Mouse (Mus musculus): ENCODE measurements around the gene Nck2. TPM values are rescaled to one million over a fixed set of nuclear protein-coding genes. Genes with fewer than 3 reads are reported as not detected.

The Nck2 gene
- total and polyA plus RNA-seq, 2 experiments from 2014 or later = 30.2 to 54.9 TPM

DNA sequence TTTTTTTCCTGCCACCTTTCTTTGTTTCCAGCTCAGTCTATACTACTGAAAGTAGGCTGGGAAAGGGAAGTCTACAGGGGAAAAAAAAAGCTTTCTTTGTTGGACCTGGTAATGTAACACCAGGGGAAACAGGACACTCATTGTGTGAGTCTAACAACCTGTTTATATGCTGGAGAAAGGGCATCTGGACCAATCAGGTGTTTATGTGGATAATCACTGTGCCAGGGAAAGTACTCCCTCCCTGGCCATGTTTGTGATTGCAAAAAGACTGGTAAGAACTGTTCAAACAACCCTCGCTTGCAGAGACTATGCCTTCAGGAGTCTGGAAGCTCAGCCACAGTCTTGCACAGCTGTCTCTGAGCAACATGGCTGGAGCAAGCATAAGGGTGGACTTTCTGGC is 146.3 kb downstream of the Nck2 start:
- TF ChIP-seq CTCF (IDR thresholded peaks at IDR 0.05) = no peak
- H3K27ac ChIP-seq (ENCODE audit: low read depth, low read length) = no peak overlapping the region
- H3K4me2 ChIP-seq (ENCODE audit: low read depth, low read length, poor library complexity, severe bottlenecking) = no peak overlapping the region
- H3K4me1 ChIP-seq (ENCODE audit: insufficient read depth, low read length) = no peaks in the 10 kb centered on the region
- no peaks in the 10 kb centered on the region for H3K36me3 ChIP-seq (ENCODE audit: insufficient read depth, low read length)
- DNase-seq (ENCODE audit: low spot score) (no peak), ATAC-seq (ENCODE audit: low FRiP score) (no peak)
- no peaks in the 10 kb centered on the region for H3K9me3 ChIP-seq (ENCODE audit: low read length)
- H3K27me3 ChIP-seq (ENCODE audit: insufficient read depth, low read length) = no peaks in the 10 kb centered on the region
- H3K4me3 ChIP-seq (ENCODE audit: low read depth, low read length) = no peak overlapping the region
- 65% methylated on average over 1 of the region's 1 CpGs for WGBS
- no peak overlapping the region for H3K9ac ChIP-seq (replicated peaks; ENCODE audit: low read length, poor library complexity, severe bottlenecking)

DNA sequence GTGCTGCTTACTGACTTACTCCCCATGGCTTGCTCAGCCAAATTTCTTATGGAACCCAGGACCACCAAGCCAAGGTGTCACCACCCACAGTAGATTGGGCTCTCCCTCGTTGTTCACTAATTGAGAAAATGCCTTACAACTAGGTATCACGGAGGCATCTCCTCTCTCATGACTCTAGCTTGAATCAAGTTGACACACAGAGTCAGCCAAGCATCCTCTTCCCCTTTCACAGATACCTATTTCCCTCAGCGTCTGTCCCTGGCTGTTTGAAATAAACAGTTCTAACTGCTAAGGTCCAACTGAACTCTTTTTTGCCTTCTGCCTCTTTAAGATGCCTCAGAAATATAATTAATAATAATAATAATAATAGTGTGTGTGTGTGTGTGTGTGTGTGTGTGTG is 148.7 kb downstream of the Nck2 start:
- 81% methylated on average over 3 of the region's 3 CpGs for WGBS
- no peak for TF ChIP-seq CTCF (IDR thresholded peaks at IDR 0.05)
- Histone ChIP-seq H3K9me3 (ENCODE audit: low read length) (no peaks in the 10 kb centered on the region), H3K9ac (replicated peaks; ENCODE audit: low read length, poor library complexity, severe bottlenecking) (no peak overlapping the region), H3K4me2 (ENCODE audit: low read depth, low read length, poor library complexity, severe bottlenecking) (no peak overlapping the region), H3K27me3 (ENCODE audit: insufficient read depth, low read length) (no peaks in the 10 kb centered on the region), H3K4me1 (ENCODE audit: insufficient read depth, low read length) (no peaks in the 10 kb centered on the region), H3K36me3 (ENCODE audit: insufficient read depth, low read length) (no peaks in the 10 kb centered on the region), H3K4me3 (ENCODE audit: low read depth, low read length) (no peak overlapping the region), H3K27ac (ENCODE audit: low read depth, low read length) (no peak overlapping the region)
- ATAC-seq (ENCODE audit: low FRiP score) (no peak), DNase-seq (ENCODE audit: low spot score) (no peak)

DNA sequence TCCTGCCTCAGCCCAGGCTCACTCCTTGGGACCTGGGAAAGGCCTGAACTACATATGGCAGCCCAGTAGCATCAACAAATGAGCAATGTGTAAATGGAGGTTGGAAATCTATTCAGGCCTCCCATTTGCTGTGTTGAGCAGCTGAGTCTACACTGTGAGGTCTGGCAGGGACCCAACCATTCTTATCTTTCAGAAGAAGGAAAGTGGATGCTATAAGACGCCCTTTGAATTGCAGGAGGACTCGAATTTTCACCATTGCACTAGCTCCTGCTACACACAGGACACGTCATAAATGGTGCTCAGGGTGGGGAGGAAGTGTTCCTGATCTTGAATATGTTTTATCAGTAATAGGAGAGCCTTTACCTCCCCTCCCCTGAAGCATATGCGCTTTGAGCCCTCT is 150.4 kb downstream of the Nck2 start:
- Histone ChIP-seq H3K4me1 (ENCODE audit: insufficient read depth, low read length) (no peaks in the 10 kb centered on the region), H3K9me3 (ENCODE audit: low read length) (no peaks in the 10 kb centered on the region), H3K4me3 (ENCODE audit: low read depth, low read length) (no peak overlapping the region), H3K36me3 (ENCODE audit: insufficient read depth, low read length) (no peaks in the 10 kb centered on the region), H3K4me2 (ENCODE audit: low read depth, low read length, poor library complexity, severe bottlenecking) (no peak overlapping the region), H3K27ac (ENCODE audit: low read depth, low read length) (no peak overlapping the region), H3K27me3 (ENCODE audit: insufficient read depth, low read length) (no peaks in the 10 kb centered on the region), H3K9ac (replicated peaks; ENCODE audit: low read length, poor library complexity, severe bottlenecking) (no peak overlapping the region)
- no peak for ATAC-seq (ENCODE audit: low FRiP score)
- 82% methylated on average over 4 of the region's 4 CpGs for WGBS
- no peak for DNase-seq (ENCODE audit: low spot score)
- TF ChIP-seq CTCF (IDR thresholded peaks at IDR 0.05) = no peak

DNA sequence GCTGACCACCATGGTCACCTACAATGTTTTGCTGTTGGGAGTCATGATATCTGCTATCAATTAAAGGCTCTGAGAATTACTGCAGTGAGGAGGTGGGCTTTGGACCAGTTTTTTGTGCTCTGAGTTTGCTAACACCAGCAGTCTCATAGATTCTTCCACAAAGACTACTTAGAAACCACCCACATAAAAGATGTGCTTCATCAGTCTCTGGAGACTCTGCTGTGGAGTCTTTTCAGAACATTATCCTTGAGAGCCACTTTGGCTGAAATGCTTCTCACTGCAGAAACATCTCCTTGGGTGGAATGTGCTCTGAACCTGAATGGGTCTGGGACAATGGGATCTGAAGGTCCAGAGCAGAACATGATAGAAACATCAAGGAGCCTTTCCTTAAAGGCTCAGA is 153.4 kb downstream of the Nck2 start:
- H3K9me3 ChIP-seq (ENCODE audit: low read length) = no peaks in the 10 kb centered on the region
- TF ChIP-seq CTCF (IDR thresholded peaks at IDR 0.05) = no peak
- H3K27me3 ChIP-seq (ENCODE audit: insufficient read depth, low read length) = no peaks in the 10 kb centered on the region
- no peak overlapping the region for H3K27ac ChIP-seq (ENCODE audit: low read depth, low read length)
- H3K4me1 ChIP-seq (ENCODE audit: insufficient read depth, low read length) = no peaks in the 10 kb centered on the region
- H3K9ac ChIP-seq (replicated peaks; ENCODE audit: low read length, poor library complexity, severe bottlenecking) = no peak overlapping the region
- H3K4me3 ChIP-seq (ENCODE audit: low read depth, low read length) = no peak overlapping the region
- H3K4me2 ChIP-seq (ENCODE audit: low read depth, low read length, poor library complexity, severe bottlenecking) = no peak overlapping the region
- no peaks in the 10 kb centered on the region for H3K36me3 ChIP-seq (ENCODE audit: insufficient read depth, low read length)
- DNase-seq (ENCODE audit: low spot score) = no peak
- ATAC-seq (ENCODE audit: low FRiP score) = no peak

DNA sequence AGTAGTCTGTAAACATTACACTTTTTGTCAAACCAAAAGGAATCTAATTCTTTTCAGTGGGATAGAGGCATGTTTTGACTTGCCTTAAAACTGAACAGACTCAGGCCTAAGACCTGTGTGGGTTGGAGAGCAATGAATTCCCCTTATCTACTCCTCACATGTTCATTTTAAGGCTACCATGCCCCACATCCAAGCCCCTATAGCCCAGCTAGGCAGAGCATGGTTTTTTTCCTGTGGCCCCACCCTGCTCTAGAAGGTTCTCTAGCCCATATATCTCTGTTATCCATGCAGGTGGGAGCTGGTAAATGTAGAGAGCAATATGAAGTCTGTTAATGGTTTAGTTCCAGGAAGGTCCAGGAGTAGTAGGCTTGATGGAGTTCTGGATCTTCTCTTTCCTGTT is 155.1 kb downstream of the Nck2 start:
- H3K9ac ChIP-seq (replicated peaks; ENCODE audit: low read length, poor library complexity, severe bottlenecking) = no peak overlapping the region
- ATAC-seq (ENCODE audit: low FRiP score) (no peak), DNase-seq (ENCODE audit: low spot score) (no peak)
- H3K4me2 ChIP-seq (ENCODE audit: low read depth, low read length, poor library complexity, severe bottlenecking) = no peak overlapping the region
- H3K4me1 ChIP-seq (ENCODE audit: insufficient read depth, low read length) = no peaks in the 10 kb centered on the region
- TF ChIP-seq CTCF (IDR thresholded peaks at IDR 0.05) = no peak
- no peak overlapping the region for H3K4me3 ChIP-seq (ENCODE audit: low read depth, low read length)
- no peaks in the 10 kb centered on the region for H3K27me3 ChIP-seq (ENCODE audit: insufficient read depth, low read length)
- H3K27ac ChIP-seq (ENCODE audit: low read depth, low read length) = no peak overlapping the region
- no peaks in the 10 kb centered on the region for H3K36me3 ChIP-seq (ENCODE audit: insufficient read depth, low read length)
- no peaks in the 10 kb centered on the region for H3K9me3 ChIP-seq (ENCODE audit: low read length)

DNA sequence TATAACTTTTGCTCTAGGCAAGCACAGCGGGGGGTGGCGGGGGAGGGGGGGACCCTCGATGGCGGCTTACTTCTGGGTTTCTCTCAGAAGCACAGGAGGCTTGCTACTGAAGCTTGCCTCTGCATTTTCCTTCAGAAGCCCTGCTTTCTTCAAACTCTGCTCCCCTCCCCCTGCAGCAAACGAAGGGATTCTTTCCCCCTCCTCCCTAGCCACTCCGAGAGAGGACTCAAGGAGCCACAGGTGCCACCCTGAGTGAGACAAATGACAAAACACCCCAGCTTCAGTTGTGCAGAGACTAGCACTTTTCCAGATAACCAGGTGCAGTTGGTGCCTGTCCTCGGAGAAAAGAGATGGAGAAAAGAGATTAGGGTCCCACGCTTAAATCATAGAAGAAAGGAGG is 156.7 kb downstream of the Nck2 start:
- ATAC-seq (ENCODE audit: low FRiP score) = no peak
- H3K9ac ChIP-seq (replicated peaks; ENCODE audit: low read length, poor library complexity, severe bottlenecking) = no peak overlapping the region
- no peaks in the 10 kb centered on the region for H3K27me3 ChIP-seq (ENCODE audit: insufficient read depth, low read length)
- H3K4me1 ChIP-seq (ENCODE audit: insufficient read depth, low read length) = no peaks in the 10 kb centered on the region
- H3K4me3 ChIP-seq (ENCODE audit: low read depth, low read length) = no peak overlapping the region
- no peak for DNase-seq (ENCODE audit: low spot score)
- no peak overlapping the region for H3K27ac ChIP-seq (ENCODE audit: low read depth, low read length)
- whole genome bisulfite sequencing = 53% methylated on average over 8 of the region's 8 CpGs
- no peaks in the 10 kb centered on the region for H3K36me3 ChIP-seq (ENCODE audit: insufficient read depth, low read length)
- no peak for TF ChIP-seq CTCF (IDR thresholded peaks at IDR 0.05)
- no peaks in the 10 kb centered on the region for H3K9me3 ChIP-seq (ENCODE audit: low read length)
- H3K4me2 ChIP-seq (ENCODE audit: low read depth, low read length, poor library complexity, severe bottlenecking) = no peak overlapping the region

DNA sequence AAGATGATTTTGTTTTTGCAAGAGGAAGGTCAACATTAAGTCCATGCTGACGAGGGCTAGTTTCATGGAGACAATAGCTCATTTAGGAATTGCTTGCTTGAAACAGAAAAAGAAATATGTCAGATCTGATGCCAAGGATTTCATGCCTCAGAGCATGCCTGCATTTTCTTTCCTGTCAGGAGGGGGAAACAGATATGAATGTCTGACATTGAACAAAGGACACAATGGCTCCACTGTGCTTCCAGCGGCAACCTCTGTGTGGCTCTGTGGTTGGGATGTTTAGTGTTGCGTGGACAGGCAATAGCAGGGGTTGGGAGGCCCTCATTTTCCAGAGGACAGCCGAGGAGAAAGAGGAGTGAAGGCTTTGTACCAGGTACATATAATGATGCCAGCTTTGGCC is 171.6 kb downstream of the Nck2 start:
- H3K36me3 ChIP-seq (ENCODE audit: insufficient read depth, low read length) = no peaks in the 10 kb centered on the region
- H3K4me3 ChIP-seq (ENCODE audit: low read depth, low read length) = no peak overlapping the region
- H3K9ac ChIP-seq (replicated peaks; ENCODE audit: low read length, poor library complexity, severe bottlenecking) = no peak overlapping the region
- WGBS = 36% methylated on average over 4 of the region's 4 CpGs
- H3K27me3 ChIP-seq (ENCODE audit: insufficient read depth, low read length) = no peaks in the 10 kb centered on the region
- TF ChIP-seq CTCF (IDR thresholded peaks at IDR 0.05) = no peak; the same call in 1 of the 2 replicates
- H3K4me1 ChIP-seq (ENCODE audit: insufficient read depth, low read length) = no peaks in the 10 kb centered on the region
- H3K4me2 ChIP-seq (ENCODE audit: low read depth, low read length, poor library complexity, severe bottlenecking) = no peak overlapping the region
- peak; percentile 42 for DNase-seq (ENCODE audit: low spot score)
- no peak for ATAC-seq (ENCODE audit: low FRiP score)
- H3K27ac ChIP-seq (ENCODE audit: low read depth, low read length) = peak overlapping the region; percentile 34; the same call in 1 of the 2 replicates
- H3K9me3 ChIP-seq (ENCODE audit: low read length) = no peaks in the 10 kb centered on the region

Other genes with a start within 250 kb of the Nck2 start
- 29.4 and 30.4 TPM in 2 replicates for gene Fhl2, start 247.6 kb upstream of the Nck2 start, total RNA-seq (2014; rRNA removed)
- 26.4 and 29.5 TPM in 2 replicates for gene Fhl2, start 247.6 kb upstream of the Nck2 start, polyA plus RNA-seq (2015; fragmentation: Nextera tagmentation; extraction: Ambion mirVana)